Mouse (Mus musculus) small intestine, adult 2 months (tissue): ENCODE results near the gene Klhdc4.

Experiments used
- CTCF ChIP-seq: fragments of 200-500 bp; IDR thresholded peaks from 2 replicates; pipeline ENCODE4 v1.5.1; 2012; ENCODE audit warnings: low read depth, mild to moderate bottlenecking, control low read depth, inconsistent platforms, low read length, moderate library complexity, mixed read lengths; ENCODE audit not compliant: insufficient replicate concordance, insufficient read length; ENCODE audit errors: extremely low read depth
- POLR2A ChIP-seq: fragments of 200-500 bp; IDR thresholded peaks from 2 replicates; pipeline ENCODE4 v1.6.1; 2012; ENCODE audit warnings: low read depth, mild to moderate bottlenecking, control low read depth, inconsistent platforms, low read length, moderate library complexity

GRCm38 (mm10) chr8:121811931-121812570, 17.3 kb downstream of the Klhdc4 start:
- TF ChIP-seq POLR2A (no peak), CTCF (no peak)
